Mouse (Mus musculus) megakaryocyte, embryonic 14.5 days (primary cell): ENCODE data around the gene Rad51b.

ENCODE experiments used
- FLI1 ChIP-seq: IDR thresholded peaks from 2 replicates; pipeline ENCODE4 v1.6.1; 2012; ENCODE audit warnings: low read length, inconsistent platforms, mixed read lengths
- GATA1 ChIP-seq: IDR thresholded peaks from 3 replicates; pipeline ENCODE4 v1.6.1; 2012; ENCODE audit warnings: mixed read lengths, low read length, inconsistent platforms, borderline replicate concordance

GRCm38 (mm10) chr12:79771741-79772140, 474.7 kb downstream of the Rad51b start:
- TF ChIP-seq GATA1 = no peak
- no peak for TF ChIP-seq FLI1
